Mouse (Mus musculus) kidney, adult 11 months (tissue): ENCODE measurements around the gene Pck1.
A peak's percentile ranks its signal among the peaks of the same experiment; 100 is the strongest.

ENCODE experiments used
- DNase-seq: peaks from one replicate; pipeline ENCODE4 v3.0.0; 2022

The Pck1 gene

DNA sequence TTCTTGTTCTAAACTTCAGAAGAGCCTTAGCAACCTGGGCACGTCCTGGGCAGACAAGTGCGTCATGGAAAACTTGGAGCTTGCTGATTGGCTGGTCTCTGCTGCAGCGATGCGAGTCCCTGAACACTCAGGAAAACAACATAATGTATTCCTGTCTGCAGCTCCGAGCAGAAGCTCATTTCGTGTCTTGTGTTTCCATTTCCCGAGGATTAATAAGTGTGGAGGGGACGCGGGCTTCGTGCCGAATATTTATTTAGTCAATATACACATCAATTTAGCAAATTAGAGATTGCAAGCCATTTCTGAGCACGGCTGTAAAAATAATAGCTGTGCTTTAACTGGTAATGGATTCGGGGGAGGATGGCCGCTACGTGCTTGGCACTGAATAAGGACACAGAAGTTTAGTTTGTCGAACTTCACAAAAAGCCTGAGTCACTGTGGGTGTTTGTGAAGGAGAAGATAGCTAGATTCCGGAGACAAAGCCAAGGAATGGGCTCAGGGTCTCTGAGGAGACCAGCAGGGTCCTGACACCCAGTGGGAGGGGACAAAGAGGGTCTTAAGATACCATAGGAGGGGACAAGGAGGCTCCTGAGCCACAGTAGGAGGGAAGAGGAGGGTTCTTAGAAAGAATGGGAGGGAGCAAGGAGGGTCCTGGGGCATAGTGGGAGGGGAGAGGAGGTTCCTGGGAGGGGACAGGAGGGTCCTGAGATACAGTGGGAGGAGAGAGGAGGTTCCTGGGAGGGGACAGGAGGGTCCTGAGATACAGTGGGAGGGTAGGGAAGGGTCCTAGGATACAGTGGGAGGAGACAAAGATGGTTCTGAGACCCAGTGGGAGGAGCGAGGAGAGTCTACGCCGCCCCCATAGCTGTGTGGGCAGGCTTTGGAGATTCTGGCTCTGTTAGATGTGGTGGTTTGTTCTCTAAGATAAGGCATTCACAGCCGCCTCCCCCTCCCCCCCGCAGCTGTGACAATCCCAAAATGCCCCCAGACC, 21.0 kb downstream of the Pck1 start:
- DNase-seq = peak; percentile 81

DNA sequence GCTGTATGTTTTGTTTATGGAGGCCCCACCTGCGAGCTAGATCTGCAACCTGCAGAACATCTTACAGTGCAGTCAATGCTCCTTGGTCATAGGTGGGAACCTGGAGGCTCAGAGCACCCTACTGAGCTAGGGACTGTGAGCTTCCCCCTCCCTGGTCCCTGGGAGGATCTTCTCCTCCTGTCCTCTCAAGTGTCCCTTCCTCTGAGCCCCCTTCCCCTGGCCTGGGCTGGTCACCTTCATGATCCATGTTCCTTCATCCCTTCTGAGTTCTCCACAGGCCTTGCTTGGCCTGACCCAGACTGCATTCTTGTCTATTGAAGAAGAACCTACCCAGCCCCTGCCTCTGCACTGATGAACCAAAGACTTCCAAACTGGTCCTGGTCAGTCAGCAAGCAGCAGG, 21.7 kb downstream of the Pck1 start:
- no peak for DNase-seq

DNA sequence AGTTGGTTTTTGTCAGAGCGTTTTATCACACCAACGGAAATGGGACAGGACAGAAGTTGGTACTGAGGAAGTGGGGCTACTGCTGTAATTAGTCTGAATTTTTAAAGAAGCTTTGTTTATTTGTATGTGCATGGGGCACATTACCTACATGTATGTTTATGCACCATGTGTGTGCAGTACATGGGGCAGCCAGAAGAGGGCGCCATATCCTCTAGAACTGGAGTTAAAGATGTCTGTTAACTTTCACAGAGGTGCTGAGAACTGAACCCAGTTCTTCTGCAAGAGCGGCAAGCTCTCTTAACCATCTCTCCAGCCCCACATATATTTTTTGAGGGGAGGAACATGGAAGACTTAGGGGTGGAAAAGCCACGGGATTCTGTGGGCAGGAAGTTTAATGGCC, 22.9 kb downstream of the Pck1 start:
- peak; percentile 14 for DNase-seq

DNA sequence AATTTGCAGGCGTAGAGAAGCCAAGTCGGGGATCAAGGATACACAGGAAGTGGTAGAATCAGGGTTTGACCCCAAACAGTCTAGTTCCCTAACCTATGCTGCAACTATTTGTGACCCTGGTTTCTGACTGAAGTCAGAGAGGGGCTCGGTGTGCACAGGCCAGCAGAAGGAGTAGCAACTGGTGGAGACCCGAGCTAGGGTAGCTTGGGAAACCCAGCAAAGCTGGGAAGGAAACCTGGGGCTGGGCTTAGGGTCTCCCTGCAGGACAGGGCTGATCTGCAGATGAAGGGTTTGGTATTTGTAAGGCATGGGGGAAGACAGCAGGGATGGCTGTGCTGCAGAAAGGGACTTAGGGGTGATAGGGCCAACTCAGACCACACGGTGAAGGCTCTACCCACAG, 24.6 kb downstream of the Pck1 start:
- DNase-seq = no peak

DNA sequence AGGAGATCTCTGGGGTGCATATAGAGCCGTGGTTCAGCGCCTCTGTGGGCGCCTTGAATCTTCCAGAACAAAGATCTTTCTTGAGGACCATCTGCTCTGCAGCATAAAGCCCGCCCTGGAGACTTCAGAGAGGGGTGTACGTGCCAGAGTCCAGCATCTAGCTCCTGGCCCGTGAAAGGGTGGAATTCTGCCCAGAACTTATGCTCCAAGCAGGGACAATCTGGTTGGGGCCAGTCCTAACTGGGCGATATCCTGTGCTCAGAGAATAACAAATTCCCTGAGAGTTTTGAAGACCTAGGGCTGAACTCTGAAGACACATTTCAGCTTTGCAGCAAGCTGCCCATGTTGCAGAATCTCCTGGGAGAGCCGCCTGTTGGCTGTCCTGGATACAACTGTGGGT, 25.1 kb downstream of the Pck1 start:
- peak; percentile 92 for DNase-seq

DNA sequence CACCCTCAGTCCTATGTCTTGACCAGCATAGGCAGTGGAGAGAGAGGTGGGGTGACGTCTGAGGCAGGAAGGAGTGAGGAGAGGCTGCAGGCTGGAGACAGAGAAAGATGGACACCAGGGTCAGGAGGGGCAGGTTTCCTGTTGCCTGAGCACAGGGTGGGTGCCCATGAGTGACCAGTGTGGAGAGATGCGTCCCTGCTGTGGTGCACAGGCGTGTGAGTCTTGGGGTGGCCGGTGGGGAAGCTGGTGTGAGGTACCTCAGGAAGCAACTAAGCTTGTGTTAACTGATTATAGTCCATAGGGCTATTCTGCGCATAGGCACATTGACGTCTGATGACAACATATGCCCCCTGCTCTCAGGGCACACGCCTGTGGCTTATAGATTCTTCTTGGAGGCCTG, 26.2 kb downstream of the Pck1 start:
- DNase-seq = peak; percentile 12

DNA sequence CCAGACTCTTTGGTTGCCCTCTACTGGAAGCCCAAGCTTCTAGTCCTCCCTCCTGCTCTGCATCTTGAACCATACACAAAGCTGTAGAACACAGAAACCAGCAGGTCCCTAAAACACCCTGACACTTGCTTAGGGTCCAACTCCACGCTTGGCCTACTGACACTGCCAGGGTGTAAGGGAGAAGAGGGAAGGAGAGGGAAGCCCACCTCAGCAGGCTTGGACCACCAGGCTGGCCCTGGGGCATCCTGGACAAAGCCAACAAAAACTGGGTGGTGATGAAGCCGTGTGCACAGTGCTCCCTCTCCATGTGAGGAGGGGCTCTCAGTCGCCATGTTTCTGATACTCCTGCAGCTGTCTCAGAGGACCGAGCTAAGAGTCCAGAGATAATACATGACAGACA, 27.2 kb downstream of the Pck1 start:
- no peak for DNase-seq

DNA sequence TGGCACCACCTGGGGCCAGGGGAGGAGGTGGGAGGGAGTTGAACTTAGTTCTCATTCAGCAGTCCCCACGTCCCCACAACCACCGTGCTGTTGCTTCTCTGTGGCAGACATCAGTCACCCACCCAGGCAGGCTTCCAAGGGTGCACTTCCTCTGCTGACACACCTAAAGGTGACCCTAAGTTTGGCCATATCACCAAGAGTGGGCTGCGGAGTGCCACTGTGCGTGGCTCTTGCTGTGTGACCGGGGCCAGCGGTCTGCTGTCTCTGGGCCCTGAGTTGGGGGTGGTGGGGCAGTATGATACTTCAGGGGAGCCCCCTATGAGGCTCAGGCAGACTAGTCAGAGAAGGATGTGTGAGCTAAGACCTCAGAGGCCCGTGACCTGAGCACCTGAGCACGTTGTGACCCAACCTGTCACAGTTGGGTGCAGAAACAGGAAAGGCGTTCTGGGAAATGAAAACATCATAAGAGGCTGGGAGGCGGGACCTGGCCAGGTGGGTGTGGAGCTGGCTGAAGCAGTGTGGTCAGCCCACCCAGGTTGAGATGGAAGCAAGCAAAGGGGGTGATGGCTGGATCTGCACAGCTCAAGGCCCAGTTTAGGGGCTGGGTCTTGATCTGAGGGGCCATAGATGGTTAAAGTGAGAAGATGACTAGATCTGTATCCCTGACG, 28.0 kb downstream of the Pck1 start:
- DNase-seq = peak; percentile 27

DNA sequence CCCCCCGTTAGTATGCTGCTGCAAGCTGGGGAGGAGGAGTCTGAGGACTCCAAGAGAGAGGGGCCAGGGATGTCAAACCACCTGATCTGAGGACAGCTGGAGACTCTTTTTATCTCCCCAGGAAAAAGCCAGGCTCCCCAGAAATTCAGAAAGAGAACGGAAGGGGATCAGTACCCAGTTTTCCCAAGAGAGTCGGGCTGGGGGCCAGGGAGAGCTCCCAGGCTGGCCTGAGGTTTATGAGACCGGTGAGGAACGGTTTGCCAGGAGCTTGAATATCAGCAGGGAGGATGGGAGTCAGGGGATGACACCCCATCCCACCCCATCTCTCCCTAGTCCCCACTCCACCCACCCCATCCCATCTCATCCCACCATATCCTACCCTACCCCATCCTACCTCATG, 28.6 kb downstream of the Pck1 start:
- no peak for DNase-seq

DNA sequence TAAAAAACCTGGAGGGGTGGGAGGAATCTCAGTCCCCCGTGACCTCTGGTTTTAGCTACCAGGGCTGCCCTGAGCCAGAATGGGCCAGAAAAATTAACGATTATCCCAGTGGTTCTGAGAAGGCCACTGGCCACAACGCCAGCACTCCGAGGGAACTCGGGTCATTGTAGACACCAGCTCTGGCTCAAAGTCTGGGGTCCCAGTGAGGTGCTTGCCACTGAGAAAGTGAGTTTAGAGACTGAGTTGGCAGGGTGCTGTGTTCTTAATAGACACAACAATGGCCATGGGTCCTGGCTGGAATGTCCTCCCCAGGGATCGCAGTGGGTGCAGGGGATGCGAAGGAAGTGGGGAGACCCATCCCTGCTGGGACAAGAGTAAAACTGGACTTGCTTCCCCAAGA, 29.1 kb downstream of the Pck1 start:
- DNase-seq = peak; percentile 69

DNA sequence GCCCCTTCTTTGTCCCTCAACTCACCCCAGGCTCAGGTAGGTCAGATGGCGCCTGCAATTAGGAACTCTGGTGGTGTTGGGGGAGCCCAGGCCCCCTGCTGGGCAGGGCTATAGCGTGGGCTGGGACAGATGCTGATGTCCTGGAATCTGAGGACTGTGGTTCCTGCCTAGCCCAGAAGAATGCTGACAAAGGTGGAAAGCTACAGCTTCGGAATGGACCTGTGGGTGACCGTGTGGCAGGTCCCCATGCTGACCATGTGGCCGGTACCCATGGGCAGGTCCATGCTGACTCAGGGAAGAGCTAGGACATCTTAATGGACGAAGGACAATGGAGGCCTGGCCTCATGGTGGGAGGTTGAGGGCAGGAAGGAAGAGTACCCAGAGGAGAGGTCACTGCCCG, 29.9 kb downstream of the Pck1 start:
- DNase-seq = no peak

DNA sequence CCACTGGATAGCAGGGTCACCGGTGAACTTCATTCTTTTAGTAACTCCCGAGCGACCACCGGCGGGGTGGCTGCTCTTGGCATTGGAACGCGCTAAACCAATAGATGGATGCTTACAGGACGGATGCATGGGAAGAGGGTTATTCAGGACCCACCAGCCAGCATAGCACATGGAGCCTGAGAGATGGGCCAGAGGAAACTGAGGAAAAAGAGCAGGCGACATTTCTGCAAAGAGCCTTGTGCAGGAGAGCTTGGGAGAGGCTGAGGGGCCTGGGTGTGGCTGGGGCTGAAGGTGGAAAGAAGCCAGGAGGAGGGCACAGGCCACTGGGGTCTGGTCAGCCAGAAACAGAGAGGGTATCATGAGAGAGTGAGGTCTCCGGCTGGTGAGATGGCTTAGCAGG, 30.5 kb downstream of the Pck1 start:
- no peak for DNase-seq

DNA sequence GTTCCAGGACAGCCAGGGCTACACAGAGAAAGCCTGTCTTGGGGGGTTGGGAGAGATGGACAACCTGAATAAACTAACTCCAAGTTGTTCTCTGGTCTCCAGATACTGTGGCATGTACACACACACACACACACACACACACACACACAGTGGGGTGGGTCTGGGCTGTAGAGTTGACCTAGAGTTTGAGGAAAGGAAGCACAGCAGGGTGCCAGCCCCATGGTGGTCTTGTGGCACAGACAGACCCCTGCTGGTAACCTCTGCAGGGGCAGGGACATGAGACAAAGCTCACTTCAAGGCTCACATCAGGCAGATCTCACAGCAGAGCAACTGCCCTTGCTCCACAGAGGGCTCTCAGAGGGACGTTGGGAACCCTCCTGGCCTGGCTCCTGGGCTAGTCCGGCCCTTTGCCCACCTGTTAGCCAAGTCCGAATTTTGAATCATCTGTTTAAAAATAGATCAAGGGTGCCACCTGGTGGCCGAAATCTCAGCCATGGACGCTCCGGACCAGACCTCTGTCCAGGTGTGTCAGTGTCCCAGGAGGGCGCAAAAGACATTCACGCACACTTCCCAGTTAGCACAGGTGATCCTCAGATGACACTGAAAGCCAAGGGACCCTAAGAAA, 31.1 kb downstream of the Pck1 start:
- DNase-seq = peak; percentile 74

DNA sequence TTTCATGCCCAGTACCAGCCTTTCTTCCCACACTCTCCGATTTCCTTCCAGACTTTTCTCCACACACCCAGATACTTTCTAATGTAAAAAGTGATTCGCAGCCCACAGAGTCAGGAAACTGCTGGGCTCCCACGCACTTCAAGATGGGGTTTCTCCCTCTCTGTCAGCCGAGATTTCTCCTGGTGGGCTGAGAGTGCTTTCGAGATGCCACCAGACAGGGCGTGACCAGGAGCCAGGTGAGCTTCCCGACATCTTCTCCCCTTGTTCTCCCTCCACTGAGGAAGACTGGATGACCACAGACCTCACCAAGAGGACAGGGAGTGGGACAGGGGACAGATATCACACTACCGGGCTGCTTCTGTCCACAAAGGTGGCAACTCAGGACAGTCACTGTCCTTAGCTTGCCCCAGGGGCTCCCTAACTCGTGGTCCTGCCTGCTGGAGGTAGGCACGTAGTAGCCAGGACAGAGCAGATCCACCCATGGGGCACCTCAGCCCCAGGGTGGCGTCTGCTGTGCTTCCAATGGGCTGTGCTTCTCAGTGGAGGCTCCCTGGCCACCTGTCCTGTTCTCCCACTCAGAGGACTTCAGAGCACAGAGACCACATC, 31.7 kb downstream of the Pck1 start:
- no peak for DNase-seq

DNA sequence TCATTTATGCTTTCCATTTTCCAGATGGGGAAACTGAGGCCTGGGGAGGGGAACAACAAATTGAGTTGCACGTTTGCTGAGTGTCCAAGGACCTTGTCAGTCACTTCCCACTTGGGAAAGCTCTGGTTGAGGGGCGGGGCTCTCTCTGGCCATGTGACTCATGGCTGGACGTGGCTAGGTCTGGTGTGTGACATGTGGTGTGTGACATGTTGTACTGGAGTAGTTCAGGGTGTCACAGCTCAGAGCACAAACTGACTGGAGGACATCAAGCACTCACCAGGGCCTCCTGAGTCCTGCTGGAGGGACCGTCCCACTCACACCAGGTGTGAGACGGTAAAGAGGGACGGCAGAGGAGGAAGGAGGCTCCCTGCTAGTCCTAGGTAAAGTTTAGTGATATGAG, 32.4 kb downstream of the Pck1 start:
- DNase-seq = no peak

DNA sequence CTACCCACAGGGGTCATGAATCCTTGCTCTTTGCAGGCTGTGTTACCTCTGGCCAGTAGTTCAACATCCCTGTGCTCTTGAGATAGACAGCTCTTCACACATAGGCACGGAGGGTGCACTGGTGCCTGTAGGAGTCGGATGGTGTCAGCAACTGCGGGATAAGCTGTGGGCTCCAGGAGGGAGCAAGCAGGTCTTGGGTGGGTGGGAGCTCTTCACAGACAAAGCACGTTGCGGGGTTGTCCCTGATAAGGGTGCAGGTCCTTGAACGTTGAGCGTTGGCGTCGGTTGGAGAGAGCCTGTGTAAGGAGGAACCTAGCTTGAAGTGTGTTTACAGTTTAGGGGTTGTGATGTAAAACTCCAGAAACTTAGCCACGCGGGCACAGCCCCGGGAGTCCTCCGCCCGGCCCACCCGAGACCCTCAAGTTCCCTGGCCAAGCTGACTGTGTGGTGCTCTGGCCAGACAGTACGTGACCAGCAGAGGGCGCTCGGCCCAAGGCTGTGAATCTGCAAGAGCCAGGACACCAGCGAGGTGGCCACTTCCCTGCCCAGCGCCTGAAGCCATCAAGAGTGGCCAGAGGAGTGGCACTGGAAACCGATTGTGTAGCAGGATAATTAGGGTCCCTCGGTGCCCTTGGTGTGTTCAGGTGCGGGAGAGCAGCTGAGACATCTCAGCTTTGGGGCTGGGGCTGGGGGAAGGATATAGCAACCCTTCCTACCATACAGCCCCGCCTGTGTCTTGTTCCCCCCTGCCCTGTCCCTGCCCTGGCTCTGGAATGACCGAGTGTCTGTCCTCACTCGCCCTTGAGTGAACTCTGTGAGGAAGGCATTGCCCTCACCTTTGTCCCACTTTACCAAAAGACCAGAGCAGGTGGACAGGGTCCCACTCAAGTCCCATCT, 33.4 kb downstream of the Pck1 start:
- DNase-seq = peak; percentile 70

DNA sequence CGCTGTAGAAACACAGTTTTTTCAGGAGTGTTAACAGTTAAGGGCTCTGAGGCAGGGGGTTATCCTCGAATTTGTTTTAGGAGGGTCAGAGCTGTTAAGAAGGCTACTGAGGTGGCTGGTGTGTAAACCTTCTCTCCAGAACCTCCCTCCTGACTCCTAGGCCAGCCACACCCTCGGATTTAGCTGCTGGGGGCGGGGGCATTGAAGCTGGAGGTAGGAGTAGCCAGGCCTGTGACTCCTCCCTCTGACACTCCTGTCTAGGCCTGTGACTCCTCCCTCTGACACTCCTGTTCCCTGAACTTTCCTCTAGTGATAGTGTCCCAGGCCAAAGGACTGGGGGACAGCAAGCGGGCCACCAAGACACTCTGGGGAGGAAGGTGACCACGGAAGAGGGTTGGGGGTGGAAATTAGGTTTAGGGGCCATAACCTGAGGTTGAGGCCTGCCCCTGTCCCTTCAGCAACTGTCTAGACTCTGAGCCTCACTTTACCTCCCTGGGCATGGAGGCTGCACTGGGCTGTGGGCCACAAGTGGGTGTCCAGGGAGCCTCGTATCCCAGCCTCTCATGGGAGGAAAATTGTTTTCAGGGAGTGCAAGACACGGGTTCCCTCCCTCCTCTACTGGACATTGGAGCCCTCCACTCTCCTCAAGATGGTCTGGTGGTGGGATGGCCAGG, 34.5 kb downstream of the Pck1 start:
- DNase-seq = peak; percentile 58

DNA sequence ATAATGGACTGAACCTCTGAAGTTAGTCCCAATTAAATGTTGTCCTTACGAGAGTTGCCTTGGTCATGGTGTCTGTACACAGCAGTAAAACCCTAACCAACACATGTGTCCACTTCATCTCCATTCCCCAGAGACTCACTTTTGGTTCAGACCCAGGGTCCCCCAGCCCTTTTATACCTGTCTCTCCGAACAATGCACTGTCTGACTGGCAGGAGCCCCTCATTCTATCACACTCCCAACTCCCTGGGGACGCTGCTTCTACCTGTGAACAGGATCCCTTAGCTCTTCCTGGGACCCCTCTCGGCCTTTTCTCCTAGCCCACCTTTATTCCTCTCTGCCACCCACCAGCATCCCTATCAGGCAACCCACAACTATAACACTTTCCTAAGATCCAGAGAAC, 41.9 kb downstream of the Pck1 start:
- DNase-seq = no peak

DNA sequence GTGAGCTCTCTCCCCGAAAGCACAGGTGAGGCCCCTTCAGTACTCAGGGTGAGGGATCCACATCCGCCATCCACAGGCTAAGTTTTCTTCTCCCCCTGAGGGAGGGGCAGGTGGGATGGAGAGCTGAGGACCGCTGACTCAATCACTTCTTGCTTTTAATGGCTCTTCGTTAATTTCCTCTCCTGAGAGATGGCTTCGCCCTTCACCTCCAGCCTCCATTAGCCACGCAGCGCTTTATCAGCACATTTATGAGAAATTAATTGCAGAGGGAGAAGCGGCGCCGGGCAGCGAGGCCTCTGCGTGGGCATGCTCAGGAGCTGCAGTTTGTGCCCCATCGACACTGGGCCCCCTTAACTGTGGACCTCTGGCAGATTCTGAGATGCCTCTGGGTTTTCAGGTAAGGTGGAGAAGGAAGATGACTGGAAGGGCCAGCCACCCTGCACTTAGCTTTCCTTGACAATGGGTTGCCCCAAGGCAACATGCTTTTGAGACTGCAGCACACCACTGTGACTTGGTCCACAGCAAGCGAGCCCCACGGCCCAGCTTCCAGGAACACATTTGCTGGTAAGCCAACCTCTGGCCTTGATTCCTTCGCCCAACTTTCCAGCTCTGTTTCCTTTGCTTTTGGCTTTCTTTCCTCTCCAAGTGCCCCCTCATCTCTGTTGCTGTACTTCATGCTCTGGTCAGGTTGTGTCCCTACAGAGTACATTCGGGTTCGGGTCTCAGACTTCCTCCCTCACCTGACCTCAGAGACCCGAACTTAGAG, 50.3 kb downstream of the Pck1 start:
- no peak for DNase-seq

DNA sequence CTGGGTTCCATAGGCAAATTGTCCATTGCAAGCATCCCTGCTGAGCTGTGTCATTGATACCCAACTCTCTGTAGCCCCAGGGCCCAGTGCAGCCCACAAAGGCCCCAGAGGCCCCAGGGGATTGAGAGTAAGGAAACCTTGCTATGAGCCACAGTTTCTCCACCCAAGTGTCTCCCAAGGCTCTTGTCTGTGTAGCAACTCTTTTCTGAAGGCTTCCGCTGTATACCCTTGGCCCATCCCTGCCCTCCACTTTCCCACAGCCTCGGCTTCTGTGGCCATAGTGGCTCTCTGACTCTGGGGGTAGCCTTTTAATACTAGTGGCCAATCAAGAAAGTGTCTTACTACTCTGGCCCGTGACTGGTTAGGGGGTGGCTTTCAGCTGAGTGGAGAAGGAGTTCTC, 50.9 kb downstream of the Pck1 start:
- DNase-seq = no peak

DNA sequence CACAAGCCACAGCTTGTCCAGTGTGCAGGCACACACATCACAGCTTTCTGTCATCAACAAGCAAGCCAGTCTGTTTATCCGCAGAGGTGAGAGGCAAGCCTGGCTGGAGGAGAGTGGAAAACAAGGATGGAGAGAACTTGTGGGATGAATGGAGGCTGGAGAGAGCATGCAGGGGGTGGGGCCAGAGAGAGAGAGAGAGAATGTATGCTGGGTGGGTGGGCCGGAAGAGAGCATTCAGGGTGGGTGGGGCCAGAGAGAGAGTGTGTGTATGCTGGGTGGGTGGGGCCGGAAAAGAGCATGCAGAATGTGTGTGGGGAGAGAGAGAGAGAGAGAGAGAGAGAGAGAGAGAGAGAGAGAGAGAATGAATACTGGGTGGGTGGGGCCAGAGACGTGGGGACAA, 51.8 kb downstream of the Pck1 start:
- DNase-seq = no peak
